Mouse (Mus musculus) heart, postnatal 0 days (tissue): ENCODE data around the gene Tpcn2. TPM values are rescaled to one million over a fixed set of nuclear protein-coding genes. Genes with fewer than 3 reads are reported as not detected.

ENCODE experiments used
- ATAC-seq: fragments of 200-750 bp; cut with Nextera tagmentation; 2 replicates; pipeline ENCODE4 v1.8.0; 2017; ENCODE audit warnings: low read depth, moderate number of reproducible peaks, moderate library complexity; ENCODE audit not compliant: insufficient read depth
- DNase-seq: peaks from one replicate; pipeline ENCODE4 v3.0.0-alpha.2; 2016; ENCODE audit warnings: low spot score
- H3K27ac ChIP-seq: fragments of 300-500 bp; sonication (generic); 2 replicates; pipeline ENCODE4 v1.5.1; 2014; ENCODE audit warnings: low read depth, mild to moderate bottlenecking
- H3K27me3 ChIP-seq: fragments of 300-500 bp; sonication (generic); 2 replicates; pipeline ENCODE4 v1.6.1; 2014; ENCODE audit warnings: low read length, mixed read lengths; ENCODE audit not compliant: control insufficient read depth, insufficient read depth
- H3K36me3 ChIP-seq: fragments of 300-500 bp; sonication (generic); replicated peaks from 2 replicates; pipeline ENCODE4 v1.6.1; 2014; ENCODE audit warnings: low read length, mixed read lengths; ENCODE audit not compliant: control insufficient read depth, insufficient read depth
- H3K4me1 ChIP-seq: fragments of 300-500 bp; sonication (generic); 2 replicates; pipeline ENCODE4 v1.6.1; 2014; ENCODE audit warnings: antibody characterized with exemption; ENCODE audit not compliant: control insufficient read depth, insufficient read depth
- H3K4me2 ChIP-seq: fragments of 300-500 bp; sonication (generic); 2 replicates; pipeline ENCODE4 v1.6.1; 2014; ENCODE audit warnings: low read depth, mild to moderate bottlenecking, low read length, moderate library complexity
- H3K4me3 ChIP-seq: fragments of 300-500 bp; sonication (generic); 2 replicates; pipeline ENCODE4 v1.5.1; 2014; ENCODE audit warnings: low read depth, low read length
- H3K9ac ChIP-seq: fragments of 300-500 bp; sonication (generic); replicated peaks from 2 replicates; pipeline ENCODE4 v1.6.1; 2014; ENCODE audit warnings: low read depth, low read length, mixed read lengths
- H3K9me3 ChIP-seq: fragments of 300-500 bp; sonication (generic); replicated peaks from 2 replicates; pipeline ENCODE4 v1.6.1; 2016; ENCODE audit warnings: low read length; ENCODE audit not compliant: control insufficient read depth
- CTCF ChIP-seq: IDR thresholded peaks from 2 replicates; pipeline ENCODE4 v1.5.1; 2016; ENCODE audit warnings: antibody characterized with exemption, control low read depth, low read depth
- EP300 ChIP-seq: IDR thresholded peaks from 2 replicates; pipeline ENCODE4 v1.6.1; 2016; ENCODE audit warnings: antibody characterized with exemption, low read depth
- WGBS: fragments of 180-500 bp; shearing (Covaris S2); extraction: QIAGEN DNeasy Blood & Tissue Kit; methylation state at CpG from one replicate; pipeline ENCODE4 v1.1.7; 2014; 5-methylcytosine and 5-hydroxymethylcytosine counted together
- polyA plus RNA-seq: library from polyadenylated mRNA; unstranded; fragments of >200 nt; fragmentation: Nextera tagmentation; extraction: Ambion mirVana; gene quantifications from 2 replicates; pipeline ENCODE4 v1.2.1, GENCODE M21; 2015
- total RNA-seq: library from RNA; depleted of rRNA; stranded (reverse); fragments of >200 nt; gene quantifications from 2 replicates; pipeline ENCODE4 v1.2.3, GENCODE M21; 2014; ENCODE audit warnings: low replicate concordance; rRNA removed

The Tpcn2 gene
- total and polyA plus RNA-seq, 2 experiments from 2014 or later, result 2.7 to 6.1 TPM

DNA sequence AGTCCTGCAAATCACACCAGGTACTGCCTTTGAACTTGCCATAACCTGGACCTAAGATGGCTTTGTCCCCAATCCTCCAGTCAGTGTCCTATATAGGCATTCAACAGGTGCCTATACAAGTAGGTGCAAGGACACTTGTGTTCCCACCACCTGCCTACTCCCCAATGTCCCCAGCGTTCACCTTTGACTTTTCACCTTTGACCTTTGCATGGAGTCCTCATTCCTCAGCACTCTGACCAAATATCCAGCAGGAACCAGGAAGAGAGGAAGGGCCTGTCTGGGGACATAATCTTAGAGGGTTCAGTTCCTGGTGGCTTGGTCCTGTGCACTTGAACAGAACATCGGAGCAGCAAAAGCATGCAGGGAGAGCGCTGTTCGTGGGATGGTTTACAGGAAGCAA lies 147.0 kb downstream of the Tpcn2 start:
- H3K36me3 ChIP-seq, result no peaks in the 10 kb centered on the region
- TF ChIP-seq EP300, result no peak
- no peak for TF ChIP-seq CTCF
- 84% methylated on average over 4 of the region's 4 CpGs for WGBS
- H3K27ac ChIP-seq, result no peak overlapping the region
- no peak for DNase-seq
- no peak overlapping the region for H3K4me3 ChIP-seq
- ATAC-seq, result no peak
- H3K4me2 ChIP-seq, result no peak overlapping the region
- no peak overlapping the region for H3K9ac ChIP-seq
- H3K27me3 ChIP-seq, result no peaks in the 10 kb centered on the region
- H3K4me1 ChIP-seq, result no peaks in the 10 kb centered on the region
- peaks cover 7% of the 10 kb centered on the region; the same call in 1 of the 2 replicates for H3K9me3 ChIP-seq

Other genes with a start within 250 kb of the Tpcn2 start
- gene 1810010D01Rik, start 75.9 kb downstream of the Tpcn2 start, total RNA-seq, result 7.1 TPM in 1 of 2 replicates, not detected in the other
- not detected in 2 replicates for gene 1810010D01Rik, start 75.9 kb downstream of the Tpcn2 start, polyA plus RNA-seq
- 1.0 and 4.2 TPM in 2 replicates for gene Mrgprf, start 16.8 kb upstream of the Tpcn2 start, total RNA-seq
- gene Mrgprf, start 16.8 kb upstream of the Tpcn2 start, polyA plus RNA-seq, result 1.4 and 1.8 TPM in 2 replicates
- gene Mrgprd, start 30.8 kb upstream of the Tpcn2 start, total RNA-seq, result not detected in 2 replicates
- gene Mrgprd, start 30.8 kb upstream of the Tpcn2 start, polyA plus RNA-seq, result not detected in 2 replicates